Mouse (Mus musculus) large intestine, adult 2 months (tissue): Measurements from ENCODE around the gene Clca3b. TPM values are rescaled to one million over a fixed set of nuclear protein-coding genes. Genes with fewer than 3 reads are reported as not detected.

ENCODE experiments used
- polyA plus RNA-seq: library from polyadenylated mRNA; depleted of rRNA; stranded (reverse); fragments of >200 nt; gene quantifications from 2 replicates; pipeline ENCODE4 v1.2.3, GENCODE M21; 2012; rRNA removed

Gene Clca3b
- polyA plus RNA-seq, 1 experiment, result 110 TPM

Other genes starting within 250 kb of the Clca3b start
- 18.7 and 19.1 TPM in 2 replicates for gene Sh3glb1, start 129.0 kb downstream of the Clca3b start, polyA plus RNA-seq
- 3.4 and 7.0 TPM in 2 replicates for gene Clca3a1, start 88.4 kb downstream of the Clca3b start, polyA plus RNA-seq
- gene Clca3a2, start 29.9 kb downstream of the Clca3b start, polyA plus RNA-seq, result 8.8 and 15.4 TPM in 2 replicates
- 217 and 446 TPM in 2 replicates for gene Clca4b, start 83.2 kb upstream of the Clca3b start, polyA plus RNA-seq
- gene Clca4a, start 125.7 kb upstream of the Clca3b start, polyA plus RNA-seq, result 102 and 252 TPM in 2 replicates
- gene Clca1, start 183.4 kb upstream of the Clca3b start, polyA plus RNA-seq, result 539 and 585 TPM in 2 replicates